Mouse (Mus musculus): ENCODE results near the gene BC035044. TPM values are rescaled to one million over a fixed set of nuclear protein-coding genes. Genes with fewer than 3 reads are reported as not detected.
A peak's percentile ranks its signal among the peaks of the same experiment; 100 is the strongest.

Gene BC035044
- polyA plus RNA-seq, 1 experiment from 2014 or later, result 11.9 TPM

- DNase-seq (no peak), ATAC-seq (no peak)
- no peak for TF ChIP-seq CTCF (IDR thresholded peaks at IDR 0.05; ENCODE audit: low read depth)
- no peak for TF ChIP-seq EP300 (IDR thresholded peaks at IDR 0.05; ENCODE audit: low read depth)
- 5% methylated on average over 14 of the region's 14 CpGs for WGBS (ENCODE audit: insufficient replicate concordance)
- peak overlapping the region; percentile 93 for H3K4me2 ChIP-seq (ENCODE audit: low read depth, low read length)
- 0 out of 2 replicates have a peak, but pooled peaks cover 3% of the 10 kb centered on the region for H3K27me3 ChIP-seq (ENCODE audit: insufficient read depth, low read length)
- peak overlapping the region; percentile 61 for H3K4me3 ChIP-seq (ENCODE audit: low read depth, low read length)
- no peaks in the 10 kb centered on the region for H3K36me3 ChIP-seq (replicated peaks; ENCODE audit: insufficient read depth, low read length)
- H3K27ac ChIP-seq (ENCODE audit: low read depth), result peak overlapping the region; percentile 18; the same call in 1 of the 2 replicates
- H3K9me3 ChIP-seq (ENCODE audit: low read length), result no peaks in the 10 kb centered on the region
- peaks cover 37% of the 10 kb centered on the region for H3K4me1 ChIP-seq (ENCODE audit: insufficient read depth)
- peak overlapping the region; percentile 76; the same call in 1 of the 2 replicates for H3K9ac ChIP-seq (replicated peaks)
Measured at GRCm38 (mm10) chr6:128837454-128838341, 53.2 kb downstream of the BC035044 start.

GRCm38 (mm10) chr6:128836955-128837334, 54.0 kb downstream of the BC035044 start:
- Histone ChIP-seq H3K27ac (ENCODE audit: low read depth) (no peak overlapping the region), H3K36me3 (replicated peaks; ENCODE audit: insufficient read depth, low read length) (no peaks in the 10 kb centered on the region), H3K9me3 (ENCODE audit: low read length) (no peaks in the 10 kb centered on the region), H3K4me3 (ENCODE audit: low read depth, low read length) (no peak overlapping the region), H3K27me3 (ENCODE audit: insufficient read depth, low read length) (0 out of 2 replicates have a peak, but pooled peaks cover 8% of the 10 kb centered on the region), H3K4me1 (ENCODE audit: insufficient read depth) (peaks cover 31% of the 10 kb centered on the region), H3K4me2 (ENCODE audit: low read depth, low read length) (peak overlapping the region; percentile 93; the same call in 1 of the 2 replicates), H3K9ac (replicated peaks) (no peak overlapping the region)
- DNase-seq, result no peak
- WGBS (ENCODE audit: insufficient replicate concordance), result 67% methylated on average over 6 of the region's 6 CpGs
- ATAC-seq, result no peak
- no peak for TF ChIP-seq EP300 (IDR thresholded peaks at IDR 0.05; ENCODE audit: low read depth)
- no peak for TF ChIP-seq CTCF (IDR thresholded peaks at IDR 0.05; ENCODE audit: low read depth)

GRCm38 (mm10) chr6:128836191-128836954, 54.6 kb downstream of the BC035044 start:
- no peak for TF ChIP-seq CTCF (IDR thresholded peaks at IDR 0.05; ENCODE audit: low read depth)
- TF ChIP-seq EP300 (IDR thresholded peaks at IDR 0.05; ENCODE audit: low read depth), result no peak

GRCm38 (mm10) chr6:128835571-128835970, 55.4 kb downstream of the BC035044 start:
- DNase-seq (no peak), ATAC-seq (no peak)
- no peak overlapping the region for H3K4me2 ChIP-seq (ENCODE audit: low read depth, low read length)
- no peak overlapping the region for H3K27ac ChIP-seq (ENCODE audit: low read depth)
- 0 out of 2 replicates have a peak, but pooled peaks cover 12% of the 10 kb centered on the region for H3K27me3 ChIP-seq (ENCODE audit: insufficient read depth, low read length)
- 38% methylated on average over 4 of the region's 4 CpGs for WGBS (ENCODE audit: insufficient replicate concordance)
- H3K4me3 ChIP-seq (ENCODE audit: low read depth, low read length), result no peak overlapping the region
- no peak overlapping the region for H3K9ac ChIP-seq (replicated peaks)
- no peaks in the 10 kb centered on the region for H3K9me3 ChIP-seq (ENCODE audit: low read length)
- H3K4me1 ChIP-seq (ENCODE audit: insufficient read depth), result peaks cover 26% of the 10 kb centered on the region
- no peaks in the 10 kb centered on the region for H3K36me3 ChIP-seq (replicated peaks; ENCODE audit: insufficient read depth, low read length)
- TF ChIP-seq CTCF (IDR thresholded peaks at IDR 0.05; ENCODE audit: low read depth), result no peak
- no peak for TF ChIP-seq EP300 (IDR thresholded peaks at IDR 0.05; ENCODE audit: low read depth)

More at GRCm38 (mm10) chr6:128836191-128836954, 54.6 kb downstream of the BC035044 start:
- Histone ChIP-seq H3K27ac (ENCODE audit: low read depth) (0 out of 2 replicates have a peak overlapping the region, but pooled peaks have one; percentile 19), H3K9me3 (ENCODE audit: low read length) (no peaks in the 10 kb centered on the region), H3K4me3 (ENCODE audit: low read depth, low read length) (no peak overlapping the region), H3K27me3 (ENCODE audit: insufficient read depth, low read length) (0 out of 2 replicates have a peak, but pooled peaks cover 8% of the 10 kb centered on the region), H3K36me3 (replicated peaks; ENCODE audit: insufficient read depth, low read length) (no peaks in the 10 kb centered on the region), H3K4me2 (ENCODE audit: low read depth, low read length) (peak overlapping the region; percentile 42; the same call in 1 of the 2 replicates), H3K4me1 (ENCODE audit: insufficient read depth) (peaks cover 26% of the 10 kb centered on the region), H3K9ac (replicated peaks) (no peak overlapping the region)
- whole genome bisulfite sequencing (ENCODE audit: insufficient replicate concordance), result 24% methylated on average over 8 of the region's 8 CpGs
- ATAC-seq (no peak), DNase-seq (no peak)

- no peak for TF ChIP-seq EP300 (IDR thresholded peaks at IDR 0.05; ENCODE audit: low read depth)
- TF ChIP-seq CTCF (IDR thresholded peaks at IDR 0.05; ENCODE audit: low read depth), result no peak
- no peak for ATAC-seq
- 64% methylated on average over 10 of the region's 10 CpGs for WGBS (ENCODE audit: insufficient replicate concordance)
Measured at GRCm38 (mm10) chr6:128833046-128833445, 57.9 kb downstream of the BC035044 start.

DNA sequence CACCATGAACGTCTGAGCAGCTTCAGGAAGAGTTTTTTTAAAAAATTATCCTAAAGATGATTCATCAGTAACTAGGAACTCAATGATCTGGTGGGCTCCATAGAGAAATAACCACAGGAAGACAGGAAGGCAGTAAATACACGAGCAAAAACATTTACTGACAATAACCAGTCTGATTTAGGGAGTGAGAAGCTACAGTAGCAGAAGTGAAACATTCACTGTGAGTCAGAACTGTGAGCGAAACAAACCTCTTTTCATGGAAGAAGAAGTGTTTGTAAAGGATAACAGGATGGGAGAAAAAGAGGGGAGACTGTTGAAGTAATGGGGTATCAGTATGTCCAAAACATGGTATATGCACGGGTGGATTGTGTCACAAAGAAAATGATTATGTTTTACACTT, 61.1 kb downstream of the BC035044 start:
- TF ChIP-seq EP300 (IDR thresholded peaks at IDR 0.05; ENCODE audit: low read depth), result no peak
- no peak for TF ChIP-seq CTCF (IDR thresholded peaks at IDR 0.05; ENCODE audit: low read depth)
- Histone ChIP-seq H3K4me1 (ENCODE audit: insufficient read depth) (no peaks in the 10 kb centered on the region), H3K4me3 (ENCODE audit: low read depth, low read length) (no peak overlapping the region), H3K36me3 (replicated peaks; ENCODE audit: insufficient read depth, low read length) (no peaks in the 10 kb centered on the region), H3K27ac (ENCODE audit: low read depth) (no peak overlapping the region), H3K9ac (replicated peaks) (no peak overlapping the region), H3K9me3 (ENCODE audit: low read length) (no peaks in the 10 kb centered on the region), H3K4me2 (ENCODE audit: low read depth, low read length) (no peak overlapping the region), H3K27me3 (ENCODE audit: insufficient read depth, low read length) (0 out of 2 replicates have a peak, but pooled peaks cover 12% of the 10 kb centered on the region)
- DNase-seq (no peak), ATAC-seq (no peak)
- 52% methylated on average over 4 of the region's 4 CpGs for WGBS (ENCODE audit: insufficient replicate concordance)

More at GRCm38 (mm10) chr6:128833046-128833445, 57.9 kb downstream of the BC035044 start:
- Histone ChIP-seq H3K4me1 (ENCODE audit: insufficient read depth) (peaks cover 26% of the 10 kb centered on the region), H3K36me3 (replicated peaks; ENCODE audit: insufficient read depth, low read length) (no peaks in the 10 kb centered on the region), H3K4me3 (ENCODE audit: low read depth, low read length) (no peak overlapping the region), H3K27ac (ENCODE audit: low read depth) (no peak overlapping the region), H3K9me3 (ENCODE audit: low read length) (no peaks in the 10 kb centered on the region), H3K9ac (replicated peaks) (no peak overlapping the region), H3K4me2 (ENCODE audit: low read depth, low read length) (no peak overlapping the region), H3K27me3 (ENCODE audit: insufficient read depth, low read length) (0 out of 2 replicates have a peak, but pooled peaks cover 12% of the 10 kb centered on the region)
- DNase-seq, result no peak

Measured in liver, postnatal 0 days (tissue).